Mouse (Mus musculus): Measurements from ENCODE around the gene Mcrs1.

DNA sequence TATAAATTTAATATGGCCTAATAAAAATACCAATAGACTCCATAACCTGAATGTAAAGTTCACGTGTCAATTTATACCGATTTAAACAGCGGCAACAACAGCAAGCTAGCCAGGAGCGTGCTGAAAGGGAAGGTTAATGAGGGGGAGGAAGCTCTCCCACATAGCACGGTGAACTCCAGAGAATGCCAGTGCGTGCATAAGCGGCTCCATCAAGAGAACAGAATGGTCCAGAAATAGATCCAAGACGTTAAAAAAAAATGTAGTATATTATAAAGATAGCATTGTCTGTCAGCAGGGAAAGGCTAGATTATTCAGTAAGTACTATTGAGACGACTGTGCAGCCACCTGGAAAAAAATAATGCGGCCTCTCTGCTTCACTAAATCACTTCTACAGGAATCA, 10.9 kb upstream of the Mcrs1 start:
- TF ChIP-seq ZC3H11A (IDR thresholded peaks at IDR 0.05; ENCODE audit: borderline replicate concordance, low read depth, low read length) (no peak), MAFK (IDR thresholded peaks at IDR 0.05; ENCODE audit: insufficient read depth, low read depth, low read length) (no peak)

Data from ES-E14 (cell line).